Mouse (Mus musculus) stomach, embryonic 15.5 days (tissue): ENCODE measurements at regions not wholly inside any gene's neighbourhood (a gene's known extent, or its start where the extent isn't known, plus 50 kb on each side); places are given as distances from the start of the nearest gene placed in this dataset.

Experiments
- ATAC-seq: fragments of 200-750 bp; cut with Nextera tagmentation; 2 replicates; pipeline ENCODE4 v1.8.0; 2017; ENCODE audit warnings: low read depth, moderate number of reproducible peaks, moderate TSS enrichment; ENCODE audit not compliant: insufficient read depth, low FRiP score
- H3K27ac ChIP-seq: fragments of 300-500 bp; sonication (generic); 2 replicates; pipeline ENCODE4 v1.5.1; 2015; ENCODE audit warnings: mild to moderate bottlenecking, inconsistent platforms
- H3K27me3 ChIP-seq: fragments of 300-500 bp; sonication (generic); replicated peaks from 2 replicates; pipeline ENCODE4 v1.6.1; 2015; ENCODE audit warnings: inconsistent platforms
- H3K36me3 ChIP-seq: fragments of 300-500 bp; sonication (generic); 2 replicates; pipeline ENCODE4 v1.6.1; 2015; ENCODE audit warnings: inconsistent platforms
- H3K4me1 ChIP-seq: fragments of 300-500 bp; sonication (generic); 2 replicates; pipeline ENCODE4 v1.6.1; 2015; ENCODE audit warnings: inconsistent platforms
- H3K4me2 ChIP-seq: fragments of 300-500 bp; sonication (generic); 2 replicates; pipeline ENCODE4 v1.6.1; 2015; ENCODE audit warnings: mild to moderate bottlenecking, inconsistent platforms
- H3K4me3 ChIP-seq: fragments of 300-500 bp; sonication (generic); replicated peaks from 2 replicates; pipeline ENCODE4 v1.5.1; 2015; ENCODE audit warnings: inconsistent platforms
- H3K9ac ChIP-seq: fragments of 300-500 bp; sonication (generic); 2 replicates; pipeline ENCODE4 v1.6.1; 2015; ENCODE audit warnings: inconsistent platforms
- H3K9me3 ChIP-seq: fragments of 300-500 bp; sonication (generic); 2 replicates; pipeline ENCODE4 v1.6.1; 2016; ENCODE audit warnings: inconsistent platforms
- WGBS: fragments of 180-500 bp; shearing (Covaris S2); methylation state at CpG from one replicate; pipeline ENCODE4 v1.1.7; 2015; 5-methylcytosine and 5-hydroxymethylcytosine counted together

GRCm38 (mm10) chr13:111860931-111861330 lies 52.1 kb upstream of the Map3k1 start:
- no peaks in the 10 kb centered on the region for H3K4me1 ChIP-seq
- 77% methylated on average over 3 of the region's 3 CpGs for WGBS
- H3K27me3 ChIP-seq, result no peaks in the 10 kb centered on the region
- H3K9ac ChIP-seq, result no peak overlapping the region
- no peak for ATAC-seq
- H3K4me2 ChIP-seq, result no peak overlapping the region
- no peaks in the 10 kb centered on the region for H3K9me3 ChIP-seq
- no peak overlapping the region for H3K27ac ChIP-seq
- H3K4me3 ChIP-seq, result no peak overlapping the region
- no peaks in the 10 kb centered on the region for H3K36me3 ChIP-seq

GRCm38 (mm10) chr13:111862316-111862715 lies 53.5 kb upstream of the Map3k1 start:
- no peak overlapping the region for H3K27ac ChIP-seq
- no peak overlapping the region for H3K4me3 ChIP-seq
- H3K4me2 ChIP-seq, result no peak overlapping the region
- H3K4me1 ChIP-seq, result no peaks in the 10 kb centered on the region
- no peaks in the 10 kb centered on the region for H3K36me3 ChIP-seq
- no peaks in the 10 kb centered on the region for H3K9me3 ChIP-seq
- ATAC-seq, result peak; percentile 72
- no peak overlapping the region for H3K9ac ChIP-seq
- 51% methylated on average over 8 of the region's 8 CpGs for WGBS
- H3K27me3 ChIP-seq, result no peaks in the 10 kb centered on the region

- H3K4me1 ChIP-seq, result peaks cover 19% of the 10 kb centered on the region
- ATAC-seq, result no peak
- no peak overlapping the region for H3K27ac ChIP-seq
- no peaks in the 10 kb centered on the region for H3K9me3 ChIP-seq
- 97% methylated on average over 7 of the region's 7 CpGs for WGBS
- no peak overlapping the region for H3K4me3 ChIP-seq
- no peak overlapping the region for H3K4me2 ChIP-seq
- no peaks in the 10 kb centered on the region for H3K27me3 ChIP-seq
- no peaks in the 10 kb centered on the region for H3K36me3 ChIP-seq
- H3K9ac ChIP-seq, result no peak overlapping the region
These were observed 57.2 kb upstream of the Map3k1 start for GRCm38 (mm10) chr13:111865956-111866355.

GRCm38 (mm10) chr13:111867261-111867660 lies 58.5 kb upstream of the Map3k1 start:
- WGBS, result 85% methylated on average over 2 of the region's 2 CpGs
- Histone ChIP-seq H3K4me2 (no peak overlapping the region; the same call in 1 of the 2 replicates), H3K27me3 (no peaks in the 10 kb centered on the region), H3K9me3 (no peaks in the 10 kb centered on the region), H3K4me3 (no peak overlapping the region), H3K27ac (peak overlapping the region; percentile 68; the same call in 1 of the 2 replicates), H3K9ac (no peak overlapping the region), H3K36me3 (no peaks in the 10 kb centered on the region), H3K4me1 (peaks cover 19% of the 10 kb centered on the region)
- ATAC-seq, result no peak

- Histone ChIP-seq H3K9me3 (no peaks in the 10 kb centered on the region), H3K36me3 (no peaks in the 10 kb centered on the region), H3K4me2 (peak overlapping the region; percentile 47), H3K27me3 (no peaks in the 10 kb centered on the region), H3K4me3 (peak overlapping the region; percentile 10; the same call in 1 of the 2 replicates), H3K27ac (peak overlapping the region; percentile 68), H3K4me1 (peaks cover 19% of the 10 kb centered on the region), H3K9ac (no peak overlapping the region)
- WGBS, result 31% methylated on average over 31 of the region's 31 CpGs
- peak; percentile 59 for ATAC-seq
These were observed 59.3 kb upstream of the Map3k1 start for GRCm38 (mm10) chr13:111867763-111868725.

- Histone ChIP-seq H3K36me3 (no peaks in the 10 kb centered on the region), H3K4me2 (no peak overlapping the region), H3K27me3 (no peaks in the 10 kb centered on the region), H3K4me1 (peaks cover 19% of the 10 kb centered on the region), H3K9ac (no peak overlapping the region), H3K4me3 (no peak overlapping the region), H3K27ac (no peak overlapping the region), H3K9me3 (no peaks in the 10 kb centered on the region)
- 49% methylated on average over 3 of the region's 3 CpGs for WGBS
- ATAC-seq, result no peak
These were observed 60.2 kb upstream of the Map3k1 start for GRCm38 (mm10) chr13:111868947-111869346.

GRCm38 (mm10) chr13:111869771-111870437 lies 61.1 kb upstream of the Map3k1 start:
- H3K4me1 ChIP-seq, result peaks cover 19% of the 10 kb centered on the region
- no peaks in the 10 kb centered on the region for H3K36me3 ChIP-seq
- H3K9ac ChIP-seq, result no peak overlapping the region
- ATAC-seq, result no peak
- H3K4me2 ChIP-seq, result no peak overlapping the region
- no peak overlapping the region for H3K27ac ChIP-seq
- H3K27me3 ChIP-seq, result no peaks in the 10 kb centered on the region
- no peaks in the 10 kb centered on the region for H3K9me3 ChIP-seq
- WGBS, result 38% methylated on average over 17 of the region's 17 CpGs
- H3K4me3 ChIP-seq, result no peak overlapping the region

- H3K4me3 ChIP-seq, result no peak overlapping the region
These were observed 61.7 kb upstream of the Map3k1 start for GRCm38 (mm10) chr13:111870505-111870904.

GRCm38 (mm10) chr13:111871672-111872410 lies 63.0 kb upstream of the Map3k1 start:
- no peak overlapping the region for H3K4me2 ChIP-seq
- H3K27ac ChIP-seq, result no peak overlapping the region
- no peaks in the 10 kb centered on the region for H3K9me3 ChIP-seq
- 81% methylated on average over 25 of the region's 25 CpGs for WGBS
- no peaks in the 10 kb centered on the region for H3K27me3 ChIP-seq
- H3K4me3 ChIP-seq, result no peak overlapping the region
- ATAC-seq, result no peak
- no peaks in the 10 kb centered on the region for H3K36me3 ChIP-seq
- H3K4me1 ChIP-seq, result peaks cover 19% of the 10 kb centered on the region
- H3K9ac ChIP-seq, result no peak overlapping the region

More at GRCm38 (mm10) chr13:111870505-111870904, 61.7 kb upstream of the Map3k1 start:
- H3K36me3 ChIP-seq, result no peaks in the 10 kb centered on the region
- 83% methylated on average over 4 of the region's 4 CpGs for WGBS
- H3K27ac ChIP-seq, result no peak overlapping the region
- no peak overlapping the region for H3K4me2 ChIP-seq
- ATAC-seq, result no peak
- peaks cover 19% of the 10 kb centered on the region for H3K4me1 ChIP-seq
- no peaks in the 10 kb centered on the region for H3K27me3 ChIP-seq
- H3K9ac ChIP-seq, result no peak overlapping the region
- no peaks in the 10 kb centered on the region for H3K9me3 ChIP-seq

- H3K4me3 ChIP-seq, result no peak overlapping the region
- H3K36me3 ChIP-seq, result no peaks in the 10 kb centered on the region
- H3K27me3 ChIP-seq, result no peaks in the 10 kb centered on the region
- no peak overlapping the region for H3K9ac ChIP-seq
- ATAC-seq, result no peak
- 77% methylated on average over 3 of the region's 3 CpGs for WGBS
- H3K27ac ChIP-seq, result no peak overlapping the region
- H3K4me1 ChIP-seq, result peaks cover 9% of the 10 kb centered on the region; the same call in 1 of the 2 replicates
- H3K9me3 ChIP-seq, result no peaks in the 10 kb centered on the region
- no peak overlapping the region for H3K4me2 ChIP-seq
These were observed 65.5 kb upstream of the Map3k1 start for GRCm38 (mm10) chr13:111874330-111874729.

- ATAC-seq, result no peak
- Histone ChIP-seq H3K27me3 (no peaks in the 10 kb centered on the region), H3K4me2 (no peak overlapping the region), H3K9me3 (no peaks in the 10 kb centered on the region), H3K4me1 (no peaks in the 10 kb centered on the region), H3K4me3 (no peak overlapping the region), H3K27ac (no peak overlapping the region), H3K9ac (no peak overlapping the region), H3K36me3 (no peaks in the 10 kb centered on the region)
- WGBS, result 59% methylated on average over 3 of the region's 3 CpGs
These were observed 67.6 kb upstream of the Map3k1 start for GRCm38 (mm10) chr13:111876404-111876803.
